Mouse (Mus musculus): ENCODE data around the gene Sh3glb2.
A peak's percentile ranks its signal among the peaks of the same experiment; 100 is the strongest.

Gene Sh3glb2

DNA sequence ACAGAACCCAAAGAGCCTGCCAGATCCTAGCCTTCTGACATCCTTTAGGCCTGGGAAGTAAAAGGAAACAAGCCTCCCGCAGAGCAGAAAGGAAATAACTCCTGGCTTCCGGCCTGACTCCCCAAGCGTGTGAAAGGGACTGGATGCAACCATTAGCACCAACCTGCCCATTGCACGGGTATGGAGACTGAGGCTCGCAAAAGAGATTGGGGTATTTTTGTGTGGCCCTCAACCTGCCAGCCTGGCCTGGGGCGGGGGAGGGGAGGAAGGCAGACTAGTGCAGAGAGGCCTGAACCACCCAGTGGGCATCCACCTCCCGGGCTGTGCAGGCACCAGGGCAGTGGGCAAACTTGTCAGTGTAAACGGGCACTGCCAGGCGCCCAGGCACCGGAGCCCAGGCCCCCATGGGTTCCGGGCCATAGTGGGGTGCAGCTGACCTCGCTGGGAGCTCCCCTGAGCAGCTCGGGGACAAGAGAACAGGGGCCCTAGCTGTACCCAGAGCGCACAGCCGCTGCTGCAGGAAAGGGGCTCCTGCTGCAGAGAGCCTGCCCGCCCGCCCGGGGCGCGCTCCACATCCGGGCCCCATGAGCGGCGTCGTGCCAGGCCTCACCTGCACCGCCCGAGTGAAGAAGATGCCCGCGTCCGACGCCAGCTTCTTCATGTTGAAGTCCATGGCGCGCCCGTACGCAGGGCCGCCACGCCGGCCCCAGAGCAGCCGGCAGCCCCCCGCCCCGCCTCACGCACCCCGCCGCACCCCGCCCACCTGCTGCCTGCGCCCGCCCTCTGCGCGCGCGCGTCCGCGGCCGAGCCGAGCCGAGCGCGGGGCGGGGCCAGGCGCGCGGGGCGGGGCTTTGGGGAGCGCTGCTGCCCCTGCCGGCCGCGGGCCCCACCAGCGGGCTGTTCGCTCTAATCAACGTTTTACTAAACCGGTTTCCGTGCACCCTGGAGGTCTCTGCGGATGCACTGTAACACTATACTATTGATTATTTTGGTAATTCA lies at the start of gene Sh3glb2:
Gene Sh3glb2 (minus strand): TSS at position 805 of the 999 bp plus-strand sequence.
- peak; percentile 71 for DNase-seq (ENCODE audit: low spot score)

GRCm38 (mm10) chr2:30408452-30409100 lies 49.4 kb upstream of the Sh3glb2 start:
- DNase-seq (ENCODE audit: low spot score), result no peak

GRCm38 (mm10) chr2:30407778-30408177 lies 48.6 kb upstream of the Sh3glb2 start:
- DNase-seq (ENCODE audit: low spot score), result no peak

DNA sequence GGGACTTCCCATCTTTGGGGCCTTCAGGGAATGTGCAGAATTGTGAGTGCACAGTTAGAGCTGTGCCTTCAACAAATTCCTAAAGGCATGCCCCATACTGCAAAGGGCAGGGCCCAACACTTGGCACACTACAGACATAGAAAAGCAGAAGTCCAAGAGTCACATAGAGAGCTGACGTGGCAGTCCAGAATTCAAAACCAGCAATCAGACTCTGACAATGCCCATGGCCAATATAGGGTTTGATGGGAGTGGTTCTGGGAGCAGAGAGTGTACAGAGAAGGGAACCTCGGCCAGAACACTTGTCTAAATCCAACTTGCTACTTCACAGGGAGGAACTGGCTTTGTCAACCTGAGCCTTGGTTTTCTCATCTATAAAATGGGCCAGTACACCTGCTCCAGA lies 48.1 kb upstream of the Sh3glb2 start:
- no peak for DNase-seq (ENCODE audit: low spot score)

DNA sequence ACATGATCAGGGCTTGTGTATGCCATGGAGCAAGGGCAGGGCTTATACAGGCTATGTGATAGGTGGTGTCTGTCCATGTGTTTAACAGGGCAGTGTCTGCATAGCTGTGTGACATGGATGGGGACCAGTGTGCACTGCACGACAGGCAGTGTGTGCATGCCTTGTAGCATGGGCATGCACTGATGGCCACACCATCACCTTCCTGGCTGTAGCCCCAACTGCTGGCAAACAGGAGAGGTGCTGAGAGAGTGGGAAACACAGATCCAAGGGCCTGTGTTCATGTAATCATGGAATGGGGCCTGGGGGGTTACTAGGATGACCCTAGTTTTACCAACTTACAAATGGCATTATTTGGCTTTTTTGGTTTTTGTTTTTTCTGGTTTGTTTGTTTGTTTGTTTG lies 44.7 kb upstream of the Sh3glb2 start:
- no peak for DNase-seq (ENCODE audit: low spot score)

- no peak for DNase-seq (ENCODE audit: low spot score)
These were observed 43.7 kb upstream of the Sh3glb2 start for GRCm38 (mm10) chr2:30402843-30403242.

DNA sequence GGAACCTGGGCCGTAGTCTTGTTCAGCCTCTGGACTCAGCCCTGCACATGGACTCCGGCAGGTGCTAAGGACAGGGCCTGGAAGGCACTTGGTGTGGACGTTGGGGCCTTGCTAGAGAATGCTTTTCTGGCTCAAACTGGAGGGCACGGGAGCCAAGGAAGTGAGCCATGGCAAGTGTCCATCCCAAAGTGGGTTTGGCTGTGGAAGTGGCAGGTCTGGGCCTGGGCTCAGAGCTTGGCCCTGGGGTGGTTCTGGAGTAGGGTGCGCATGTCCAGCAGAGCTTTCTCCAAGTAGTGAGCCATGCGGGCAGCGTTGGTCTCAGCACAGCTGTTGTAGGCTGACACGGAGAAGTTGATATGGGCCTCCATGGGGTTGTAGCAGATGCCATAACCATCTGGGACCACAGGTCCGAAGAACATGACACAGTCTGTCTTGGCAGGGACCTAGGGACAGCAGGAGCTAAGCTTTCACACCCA lies 43.3 kb upstream of the Sh3glb2 start:
- DNase-seq (ENCODE audit: low spot score), result no peak

- DNase-seq (ENCODE audit: low spot score), result no peak
These were observed 42.4 kb upstream of the Sh3glb2 start for GRCm38 (mm10) chr2:30401581-30401980.

DNA sequence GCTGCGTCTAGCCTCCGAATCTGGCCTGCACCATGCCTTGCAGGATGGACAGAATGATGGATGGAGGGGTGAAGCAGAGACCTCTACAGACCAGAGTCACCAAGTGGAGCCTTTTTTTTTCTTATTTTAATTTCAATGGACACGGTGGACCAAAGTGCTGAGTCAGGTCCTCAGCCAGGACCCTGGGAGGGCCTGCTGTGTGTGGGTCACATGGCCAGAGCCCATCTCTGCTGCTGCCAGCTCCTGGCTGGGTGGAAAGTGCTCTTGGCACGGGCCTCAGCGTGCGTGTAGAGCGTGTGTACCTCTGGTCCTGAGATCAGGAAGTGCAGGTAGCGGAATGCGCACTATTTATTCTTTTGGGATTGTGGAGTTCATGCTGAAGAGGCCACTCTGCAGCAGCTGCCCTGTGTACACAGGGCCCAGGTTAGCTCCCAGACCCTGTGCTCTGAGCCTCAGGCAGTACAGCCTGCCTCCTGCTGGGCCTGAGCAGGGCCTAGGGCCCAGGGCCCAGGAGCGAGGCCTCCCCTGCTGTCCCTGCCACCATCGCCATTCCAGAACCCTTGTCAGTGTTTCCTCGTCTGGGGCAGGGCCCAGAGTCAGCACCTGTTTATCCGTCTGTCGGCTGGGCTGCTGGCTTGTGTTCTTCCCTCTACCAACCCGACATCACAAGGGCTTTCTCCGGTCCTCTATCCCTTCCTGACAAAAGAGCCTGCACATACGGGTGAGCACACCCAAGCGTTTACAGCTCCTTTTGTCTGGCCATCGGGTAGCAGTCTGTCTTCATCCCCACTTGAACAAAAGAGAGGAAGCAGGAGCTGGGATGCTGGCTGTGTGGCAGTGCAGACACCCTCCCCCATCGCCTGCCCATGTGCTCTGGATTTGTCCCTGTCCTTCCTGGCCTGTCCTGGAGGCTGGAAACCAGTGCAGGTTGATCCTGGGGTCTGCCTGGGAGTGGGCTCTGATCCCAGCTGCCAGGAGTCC lies 40.3 kb upstream of the Sh3glb2 start:
- DNase-seq (ENCODE audit: low spot score), result no peak

GRCm38 (mm10) chr2:30397986-30398512 lies 38.9 kb upstream of the Sh3glb2 start:
- DNase-seq (ENCODE audit: low spot score), result no peak

GRCm38 (mm10) chr2:30396246-30396645 lies 37.1 kb upstream of the Sh3glb2 start:
- DNase-seq (ENCODE audit: low spot score), result no peak

GRCm38 (mm10) chr2:30395757-30396156 lies 36.6 kb upstream of the Sh3glb2 start:
- DNase-seq (ENCODE audit: low spot score), result no peak

- no peak for DNase-seq (ENCODE audit: low spot score)
These were observed 34.2 kb upstream of the Sh3glb2 start for GRCm38 (mm10) chr2:30393370-30393656.

GRCm38 (mm10) chr2:30392577-30393369 lies 33.6 kb upstream of the Sh3glb2 start:
- DNase-seq (ENCODE audit: low spot score), result peak; percentile 70

GRCm38 (mm10) chr2:30392114-30392576 lies 33.0 kb upstream of the Sh3glb2 start, which contains the start of gene Dolpp1:
Gene Dolpp1 (plus strand): TSS chr2:30392254.
- peak; percentile 96 for DNase-seq (ENCODE audit: low spot score)

DNA sequence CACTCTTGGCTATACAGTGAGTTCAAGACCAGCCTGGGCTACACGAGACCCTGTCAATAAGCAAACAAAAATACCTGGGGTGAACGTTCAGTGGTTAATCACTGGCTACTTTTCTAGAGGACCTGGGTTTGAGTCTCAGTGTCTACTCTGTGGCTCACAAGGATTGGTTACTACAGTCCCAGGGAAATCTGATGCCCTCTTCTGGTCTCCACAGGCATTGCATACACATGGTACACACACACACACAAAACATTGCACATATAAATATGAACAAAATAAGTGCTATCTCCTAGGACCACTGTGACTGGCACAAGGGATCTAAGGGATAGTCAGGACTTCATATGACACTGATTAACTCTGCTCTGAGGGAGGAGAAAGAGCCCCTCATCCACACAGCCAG lies 29.9 kb upstream of the Sh3glb2 start:
- no peak for DNase-seq (ENCODE audit: low spot score)

GRCm38 (mm10) chr2:30386913-30387312 lies 27.8 kb upstream of the Sh3glb2 start:
- DNase-seq (ENCODE audit: low spot score), result no peak

- DNase-seq (ENCODE audit: low spot score), result no peak
These were observed 26.5 kb upstream of the Sh3glb2 start for GRCm38 (mm10) chr2:30385591-30385990.

- DNase-seq (ENCODE audit: low spot score), result no peak
These were observed 25.7 kb upstream of the Sh3glb2 start for GRCm38 (mm10) chr2:30384814-30385213.

DNA sequence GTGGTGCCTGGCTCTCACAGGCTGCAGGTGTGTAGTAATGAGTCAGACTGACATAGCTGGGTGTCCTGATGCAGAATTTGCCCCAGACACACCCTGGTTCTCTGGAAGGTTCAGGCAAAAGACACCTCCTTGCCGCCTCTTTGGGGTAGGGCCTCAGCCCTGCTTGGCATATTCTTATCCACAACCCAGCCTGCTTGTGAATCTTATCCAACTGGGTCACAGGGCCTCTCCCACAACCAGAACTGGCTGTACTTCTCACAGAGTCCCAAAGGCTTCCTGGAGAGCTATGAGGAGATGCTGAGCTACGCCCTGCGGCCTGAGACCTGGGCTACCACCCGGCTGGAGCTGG lies 22.2 kb upstream of the Sh3glb2 start:
- peak; percentile 59 for DNase-seq (ENCODE audit: low spot score)
